Mouse (Mus musculus) kidney, adult 2 months (tissue): Measurements from ENCODE around the gene Serpina16. TPM values are rescaled to one million over a fixed set of nuclear protein-coding genes. Genes with fewer than 3 reads are reported as not detected.
A peak's percentile ranks its signal among the peaks of the same experiment; 100 is the strongest.

Source experiments
- DNase-seq: peaks from one replicate; pipeline ENCODE4 v3.0.0; 2021
- H3K27ac ChIP-seq: fragments of 200-500 bp; 2 replicates; pipeline ENCODE4 v1.5.1; 2012; ENCODE audit warnings: low read depth, low read length, control low read depth, inconsistent platforms; ENCODE audit not compliant: insufficient read depth
- H3K27me3 ChIP-seq: fragments of 200-500 bp; replicated peaks from 2 replicates; pipeline ENCODE4 v1.6.1; 2012; ENCODE audit warnings: mild to moderate bottlenecking, moderate library complexity, low read length, inconsistent platforms; ENCODE audit not compliant: control insufficient read depth, insufficient read depth
- H3K36me3 ChIP-seq: fragments of 200-500 bp; 2 replicates; pipeline ENCODE4 v1.6.1; 2012; ENCODE audit warnings: mild to moderate bottlenecking, moderate library complexity, low read length, inconsistent platforms; ENCODE audit not compliant: control insufficient read depth, insufficient read depth
- H3K4me1 ChIP-seq: fragments of 200-500 bp; 2 replicates; pipeline ENCODE4 v1.6.1; 2011; ENCODE audit warnings: low read length; ENCODE audit not compliant: control insufficient read depth, insufficient read depth
- H3K4me3 ChIP-seq: fragments of 200-500 bp; 2 replicates; pipeline ENCODE4 v1.5.1; 2011; ENCODE audit warnings: mild to moderate bottlenecking, low read depth, low read length, control low read depth; ENCODE audit not compliant: insufficient read depth
- CTCF ChIP-seq: fragments of 200-500 bp; conservative IDR thresholded peaks from 2 replicates; pipeline ENCODE4 v1.5.1; 2011; ENCODE audit warnings: low read depth, mild to moderate bottlenecking, control low read depth, low read length, moderate library complexity, mixed read lengths; ENCODE audit not compliant: insufficient read depth, insufficient read length
- POLR2A ChIP-seq: fragments of 200-500 bp; IDR thresholded peaks from one replicate; pipeline ENCODE4 v1.6.1; 2011; ENCODE audit warnings: low read depth, low read length, control low read depth
- WGBS: fragments of 180-500 bp; shearing (Covaris S2); methylation state at CpG from one replicate; pipeline ENCODE4 v1.1.7; 2018; 5-methylcytosine and 5-hydroxymethylcytosine counted together
- polyA plus RNA-seq: library from polyadenylated mRNA; depleted of rRNA; stranded (reverse); fragments of >200 nt; gene quantifications from 2 replicates; pipeline ENCODE4 v1.2.3, GENCODE M21; 2012; rRNA removed

Serpina16 gene
- polyA plus RNA-seq, result not detected in 2 replicates

DNA sequence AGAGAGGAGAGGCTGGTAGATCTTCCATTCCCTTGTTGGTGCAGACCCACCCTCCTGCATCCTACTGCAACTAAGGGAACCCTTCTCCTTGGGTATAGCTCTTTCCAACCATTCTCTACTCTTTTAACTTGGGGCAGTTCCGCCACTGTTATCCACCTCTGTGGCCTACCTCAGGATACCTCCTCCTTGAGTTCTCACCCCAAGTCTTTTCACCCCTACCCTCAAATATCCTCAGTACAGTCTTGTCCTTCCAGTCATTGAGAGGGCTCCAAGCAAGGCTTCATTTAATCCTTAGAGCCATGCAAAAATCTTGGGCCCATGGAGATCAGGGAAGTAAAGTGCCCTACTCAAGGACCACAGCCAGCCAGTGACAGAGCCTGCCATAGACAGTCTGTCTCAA, at the start of gene Serpina16:
Gene Serpina16, minus strand, starts transcription at position 101 of the 400 bp plus-strand sequence.
- 93% methylated on average over 1 of the region's 1 CpGs for WGBS
- Histone ChIP-seq H3K27me3 (no peaks in the 10 kb centered on the region), H3K4me1 (no peaks in the 10 kb centered on the region)

GRCm38 (mm10) chr12:103711537-103711936, 35.6 kb upstream of the Serpina16 start:
- no peaks in the 10 kb centered on the region for H3K4me1 ChIP-seq
- no peaks in the 10 kb centered on the region for H3K27me3 ChIP-seq
- H3K4me3 ChIP-seq, result no peak overlapping the region
- H3K27ac ChIP-seq, result no peak overlapping the region
- H3K36me3 ChIP-seq, result no peaks in the 10 kb centered on the region
- peak; percentile 30 for DNase-seq
- WGBS, result 70% methylated on average over 3 of the region's 3 CpGs
- TF ChIP-seq CTCF (peak; percentile 68), POLR2A (no peak)

More for the DNA sequence above, at the start of gene Serpina16:
- H3K27ac ChIP-seq, result no peak within 1 kb of the TSS
- H3K36me3 ChIP-seq, result no peaks in the 10 kb centered on the region
- H3K4me3 ChIP-seq, result no peak within 1 kb of the TSS
- no peak for DNase-seq
- TF ChIP-seq POLR2A, result no peak
- TF ChIP-seq CTCF, result no peak

DNA sequence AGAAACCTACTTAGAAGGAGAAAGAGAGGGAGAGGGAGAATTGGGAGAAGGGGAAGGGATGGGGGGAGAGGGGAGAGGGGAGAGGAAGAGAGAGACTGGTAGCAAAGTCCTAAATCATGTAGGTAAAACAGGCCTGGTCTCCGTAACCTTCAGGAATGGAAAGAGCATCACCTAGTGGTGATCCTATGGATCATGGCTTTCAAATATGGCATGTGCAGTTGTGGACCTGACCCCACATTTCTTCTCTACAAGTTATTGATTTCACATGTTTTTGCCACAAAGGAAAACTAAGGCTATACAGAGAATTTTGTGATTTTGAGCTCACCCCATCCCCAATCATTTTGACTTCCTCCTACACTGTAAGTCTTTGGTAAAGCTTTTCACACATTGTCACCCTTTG, 34.5 kb upstream of the Serpina16 start:
- no peaks in the 10 kb centered on the region for H3K27me3 ChIP-seq
- no peaks in the 10 kb centered on the region; the same call in 1 of the 2 replicates for H3K4me1 ChIP-seq
- 60% methylated on average over 1 of the region's 1 CpGs for WGBS
- no peak for TF ChIP-seq POLR2A
- TF ChIP-seq CTCF, result peak; percentile 38
- H3K27ac ChIP-seq, result no peak overlapping the region
- no peaks in the 10 kb centered on the region for H3K36me3 ChIP-seq
- no peak overlapping the region for H3K4me3 ChIP-seq
- DNase-seq, result peak; percentile 36

- DNase-seq, result no peak
- no peak overlapping the region for H3K27ac ChIP-seq
- TF ChIP-seq POLR2A, result no peak
- TF ChIP-seq CTCF, result no peak
- no peak overlapping the region for H3K4me3 ChIP-seq
- no peaks in the 10 kb centered on the region for H3K27me3 ChIP-seq
- 58% methylated on average over 4 of the region's 4 CpGs for WGBS
- peaks cover 7% of the 10 kb centered on the region; the same call in 1 of the 2 replicates for H3K4me1 ChIP-seq
- H3K36me3 ChIP-seq, result no peaks in the 10 kb centered on the region
These were observed 30.2 kb upstream of the Serpina16 start for GRCm38 (mm10) chr12:103706113-103706512.

DNA sequence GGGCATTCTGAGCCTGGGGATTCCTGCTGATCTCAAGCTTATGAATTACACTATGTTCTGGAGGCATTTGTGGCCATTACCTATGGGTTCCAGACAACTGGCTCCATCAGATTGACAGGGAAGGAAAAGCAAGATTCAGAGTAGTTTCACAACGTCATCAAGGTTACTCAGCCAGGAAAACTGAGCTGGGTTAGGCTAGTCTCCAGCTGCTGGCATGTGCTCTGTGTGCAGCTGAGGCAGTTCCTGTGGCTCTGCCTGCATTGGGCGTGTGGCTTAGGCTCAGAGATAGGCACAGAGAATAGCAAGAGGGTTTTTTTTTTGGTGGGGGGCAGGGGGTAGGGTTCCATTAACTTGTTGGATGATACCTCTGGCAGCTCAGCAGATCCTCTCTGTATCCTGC, 29.6 kb upstream of the Serpina16 start:
- Histone ChIP-seq H3K4me3 (no peak overlapping the region), H3K27me3 (no peaks in the 10 kb centered on the region), H3K4me1 (peaks cover 13% of the 10 kb centered on the region; the same call in 1 of the 2 replicates), H3K36me3 (no peaks in the 10 kb centered on the region), H3K27ac (no peak overlapping the region)
- peak; percentile 57 for DNase-seq
- no peak for TF ChIP-seq POLR2A
- WGBS, result 29% methylated on average over 2 of the region's 2 CpGs

DNA sequence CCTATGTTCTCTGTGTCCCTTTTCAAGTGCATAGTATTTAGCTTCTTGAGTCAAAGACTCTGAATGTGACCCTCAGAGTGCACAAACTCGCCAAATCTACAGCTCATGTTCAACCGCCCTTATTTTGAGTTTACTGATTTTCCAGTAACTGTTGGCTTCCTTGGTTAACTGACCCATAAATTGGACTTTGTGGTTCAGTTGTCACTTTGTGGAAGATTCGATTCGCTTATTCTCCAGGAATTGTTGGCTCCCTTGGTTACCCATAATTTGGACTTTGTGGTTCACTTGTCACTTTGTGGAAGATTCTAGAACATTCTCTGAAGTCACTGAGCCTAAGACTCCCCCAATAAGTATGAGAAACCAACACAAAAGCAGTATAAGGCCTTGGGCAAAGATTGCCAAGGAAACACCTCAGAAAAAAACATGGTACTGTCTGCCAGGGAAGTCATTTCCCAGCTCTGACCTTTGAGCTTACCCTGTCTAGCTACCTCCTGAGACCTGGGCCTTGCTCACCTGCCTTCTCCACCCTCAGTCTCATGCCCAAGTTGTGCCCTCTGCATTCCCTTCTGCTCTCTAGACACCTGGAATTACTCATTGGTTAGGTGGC, 24.3 kb upstream of the Serpina16 start:
- no peaks in the 10 kb centered on the region for H3K27me3 ChIP-seq
- H3K4me1 ChIP-seq, result peaks cover 13% of the 10 kb centered on the region; the same call in 1 of the 2 replicates
- H3K4me3 ChIP-seq, result no peak overlapping the region
- H3K36me3 ChIP-seq, result no peaks in the 10 kb centered on the region
- 36% methylated on average over 4 of the region's 4 CpGs for WGBS
- TF ChIP-seq CTCF (no peak), POLR2A (no peak)
- H3K27ac ChIP-seq, result peak overlapping the region; percentile 96
- peak; percentile 91 for DNase-seq

DNA sequence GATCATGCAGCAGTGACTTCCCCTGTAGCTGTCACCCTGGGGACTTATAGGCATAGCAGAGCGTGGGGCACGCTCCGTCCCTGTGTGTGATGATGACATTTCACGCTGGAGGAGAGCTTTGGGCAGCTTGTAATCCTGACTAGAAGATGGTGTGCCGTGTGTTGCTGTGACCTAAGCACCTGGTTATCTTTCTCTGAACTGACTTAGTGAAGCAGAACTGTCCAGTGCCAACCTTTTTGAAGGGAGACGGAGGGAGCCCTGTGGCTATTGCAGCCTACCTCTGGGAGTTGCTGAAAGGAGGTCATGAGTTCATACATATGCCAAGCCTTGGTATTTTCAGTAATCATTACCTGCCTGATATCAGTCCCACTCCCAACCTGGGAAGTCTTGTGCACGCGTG, 19.5 kb upstream of the Serpina16 start, which contains the start of gene Serpina1f:
Gene Serpina1f, minus strand, starts transcription at position 101 of the 400 bp plus-strand sequence.
- H3K36me3 ChIP-seq, result no peaks in the 10 kb centered on the region
- H3K27ac ChIP-seq, result peak within 1 kb of the TSS; percentile 19; the same call in 1 of the 2 replicates
- TF ChIP-seq CTCF (no peak), POLR2A (no peak)
- 69% methylated on average over 8 of the region's 8 CpGs for WGBS
- no peaks in the 10 kb centered on the region for H3K27me3 ChIP-seq
- H3K4me3 ChIP-seq, result no peak within 1 kb of the TSS
- H3K4me1 ChIP-seq, result no peaks in the 10 kb centered on the region; the same call in 1 of the 2 replicates
- DNase-seq, result peak; percentile 22
